ENCODE assay signal across 25 mouse cellular contexts in genomic region chr4:87718166-87718805, GRCm38 (mm10).
DNase-seq lines count a peak whose midpoint lies in the region; ATAC-seq lines count a peak whose summit lies in the region.
"Had no signal": no experiment of that assay in that cellular context is flagged by ENCODE, and none has a peak within 500 bp of the region (broad histone marks: within the 10 kb centered on the region; RNA-seq: fewer than 3 reads in every experiment).

No protein-coding gene starts in this region.

- H3K4me3 ChIP-seq in kidney, embryonic 14.5 days (ENCODE audit: low read length) = no peak overlapping the region
- H3K4me3 ChIP-seq: forebrain, embryonic 13.5 days; hindbrain, embryonic 13.5 days; lung, embryonic 15.5 days; midbrain, embryonic 10.5 days; midbrain, embryonic 15.5 days; neural tube, embryonic 15.5 days had no signal

- WGBS in kidney, embryonic 14.5 days = 62% methylated on average over 9 of the region's 9 CpGs

- H3K27me3 ChIP-seq in kidney, embryonic 14.5 days (ENCODE audit: control insufficient read depth, insufficient read depth, low read length) = no peaks in the 10 kb centered on the region; the same call in 1 of the 2 replicates
- H3K27me3 ChIP-seq: CH12.LX; forebrain, embryonic 13.5 days; hindbrain, embryonic 13.5 days; lung, embryonic 15.5 days; midbrain, embryonic 15.5 days; neural tube, embryonic 15.5 days had no signal

- peak; percentile 45; the same call in 1 of the 2 replicates for ATAC-seq in cerebellum, adult (ENCODE audit: insufficient number of reproducible peaks, low FRiP score, low TSS enrichment)
- ATAC-seq in kidney, embryonic 14.5 days (ENCODE audit: low FRiP score, low TSS enrichment) = no peak
- ATAC-seq: forebrain, embryonic 13.5 days; intestine, embryonic 16.5 days; midbrain, embryonic 15.5 days had no signal

- H3K27ac ChIP-seq in kidney, embryonic 14.5 days (ENCODE audit: low read depth, low read length) = no peak overlapping the region
- H3K27ac ChIP-seq: forebrain, embryonic 13.5 days; hindbrain, embryonic 13.5 days; lung, embryonic 15.5 days; midbrain, embryonic 10.5 days; midbrain, embryonic 15.5 days; neural tube, embryonic 15.5 days had no signal

- no peak overlapping the region for H3K9ac ChIP-seq in kidney, embryonic 14.5 days (ENCODE audit: low read depth, low read length)
- H3K9ac ChIP-seq: forebrain, embryonic 13.5 days; hindbrain, embryonic 13.5 days; lung, embryonic 15.5 days; midbrain, embryonic 15.5 days; neural tube, embryonic 15.5 days had no signal

- DNase-seq in cerebellum, adult 9-11 months = no peak
- peak; percentile 9 to 10 for DNase-seq in cerebellum, postnatal 36 days
- no peak for DNase-seq in cerebellum, postnatal 4 days (ENCODE audit: low spot score in 2 of 2)
- peak; percentile 13 for DNase-seq in kidney, adult 18-20 months
- DNase-seq in R1 (ENCODE audit: low read depth, low spot score) = peak; percentile 45
- no peak for DNase-seq in layer of hippocampus, postnatal 25 days (ENCODE audit: extremely low spot score in 1 of 2, low spot score in 1 of 2)
- DNase-seq: adrenal gland, postnatal 14 days; gastrocnemius, postnatal 10 days; heart, postnatal 4 days; layer of hippocampus, adult 9-11 months; liver; retina, postnatal 1 day; right cerebral cortex, postnatal 14 days; thymus, postnatal 4 days had no signal

- H3K4me1 ChIP-seq in kidney, embryonic 14.5 days (ENCODE audit: control insufficient read depth, insufficient read depth, low read length) = no peaks in the 10 kb centered on the region
- H3K4me1 ChIP-seq: lung, embryonic 15.5 days; neural tube, embryonic 15.5 days had no signal

- H3K9me3 ChIP-seq in kidney, embryonic 14.5 days (ENCODE audit: control insufficient read depth, low read length) = no peaks in the 10 kb centered on the region
- H3K9me3 ChIP-seq: forebrain, embryonic 13.5 days; hindbrain, embryonic 13.5 days; lung, embryonic 15.5 days; midbrain, embryonic 10.5 days; midbrain, embryonic 15.5 days; neural tube, embryonic 15.5 days had no signal

- H3K36me3 ChIP-seq in kidney, embryonic 14.5 days (ENCODE audit: control insufficient read depth, insufficient read depth, low read length) = no peaks in the 10 kb centered on the region
- H3K36me3 ChIP-seq: hindbrain, embryonic 13.5 days; lung, embryonic 15.5 days; midbrain, embryonic 10.5 days; midbrain, embryonic 15.5 days; neural tube, embryonic 15.5 days had no signal

- H3K4me2 ChIP-seq in kidney, embryonic 14.5 days (replicated peaks; ENCODE audit: low read depth, low read length) = no peak overlapping the region
- H3K4me2 ChIP-seq: forebrain, embryonic 13.5 days; heart, embryonic 11.5 days; hindbrain, embryonic 13.5 days; lung, embryonic 15.5 days; midbrain, embryonic 15.5 days; neural tube, embryonic 15.5 days had no signal

Comparison
In these comparisons a context has a peak if more than half of its experiments do, and no peak if none do; other contexts are left out.
1. DNase-seq: peak in cerebellum, postnatal 36 days (2 of 2), kidney, adult 18-20 months (single experiment) and R1 (single experiment); none in cerebellum, adult 9-11 months (single experiment), cerebellum, postnatal 4 days (0 of 2) and layer of hippocampus, postnatal 25 days (0 of 2).